Mouse (Mus musculus): ENCODE results near the gene Sowahc.

DNA sequence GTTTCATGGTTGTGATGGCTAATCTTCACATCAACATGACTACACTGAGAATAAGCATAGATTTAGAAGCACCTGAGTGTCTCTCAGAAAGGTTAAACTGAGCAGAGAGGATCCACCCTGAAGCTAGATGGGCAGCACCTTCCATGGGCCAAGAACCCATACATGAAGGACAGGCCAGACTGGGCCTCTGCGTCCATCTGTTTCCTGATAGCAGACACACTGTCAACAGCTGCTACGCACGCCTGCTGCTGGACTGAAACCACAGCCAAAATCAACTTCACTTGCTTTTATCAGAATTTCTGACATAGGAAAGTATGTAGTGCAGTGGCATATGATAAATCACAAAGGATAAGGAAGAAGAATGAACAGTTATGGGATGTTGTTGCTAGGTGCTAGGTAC is 42.1 kb upstream of the Sowahc start:
- TF ChIP-seq CTCF (IDR thresholded peaks at IDR 0.05; ENCODE audit: insufficient read depth, low read length) (no peak), POLR2A (IDR thresholded peaks at IDR 0.05; ENCODE audit: borderline replicate concordance, extremely low read depth, low read depth, low read length) (no peak)
